Mouse (Mus musculus) embryonic facial prominence, embryonic 11.5 days (tissue): Measurements from ENCODE around the gene Rprd1b. TPM values are rescaled to one million over a fixed set of nuclear protein-coding genes. Genes with fewer than 3 reads are reported as not detected.

Experiments used
- ATAC-seq: fragments of 200-750 bp; cut with Nextera tagmentation; replicated peaks from 2 replicates; pipeline ENCODE4 v1.8.0; 2017; ENCODE audit warnings: low read depth; ENCODE audit not compliant: insufficient number of reproducible peaks, low FRiP score, low TSS enrichment
- DNase-seq: peaks from one replicate; pipeline ENCODE4 v3.0.0-alpha.2; 2015; ENCODE audit warnings: low spot score
- H3K27ac ChIP-seq: fragments of 300-500 bp; sonication (generic); replicated peaks from 2 replicates; pipeline ENCODE4 v1.5.1; 2014; ENCODE audit warnings: mild to moderate bottlenecking, low read depth, low read length, control low read depth
- H3K27me3 ChIP-seq: fragments of 300-500 bp; sonication (generic); 2 replicates; pipeline ENCODE4 v1.6.1; 2014; ENCODE audit warnings: mild to moderate bottlenecking, low read length, moderate library complexity, mixed read lengths; ENCODE audit not compliant: control insufficient read depth, insufficient read depth
- H3K36me3 ChIP-seq: fragments of 300-500 bp; sonication (generic); replicated peaks from 2 replicates; pipeline ENCODE4 v1.6.1; 2014; ENCODE audit warnings: low read depth, mild to moderate bottlenecking, low read length, moderate library complexity, mixed read lengths; ENCODE audit not compliant: control insufficient read depth, insufficient read depth
- H3K4me1 ChIP-seq: fragments of 300-500 bp; sonication (generic); 2 replicates; pipeline ENCODE4 v1.6.1; 2014; ENCODE audit warnings: low read length, mixed read lengths; ENCODE audit not compliant: control insufficient read depth, insufficient read depth
- H3K4me2 ChIP-seq: fragments of 300-500 bp; sonication (generic); 2 replicates; pipeline ENCODE4 v1.6.1; 2014; ENCODE audit warnings: low read depth, mild to moderate bottlenecking, control low read depth, low read length, moderate library complexity
- H3K4me3 ChIP-seq: fragments of 300-500 bp; sonication (generic); 2 replicates; pipeline ENCODE4 v1.5.1; 2014; ENCODE audit warnings: low read depth, low read length, control low read depth
- H3K9ac ChIP-seq: fragments of 300-500 bp; sonication (generic); replicated peaks from 2 replicates; pipeline ENCODE4 v1.6.1; 2014; ENCODE audit warnings: mild to moderate bottlenecking, control low read depth, low read length
- H3K9me3 ChIP-seq: fragments of 300-500 bp; sonication (generic); replicated peaks from 2 replicates; pipeline ENCODE4 v1.6.1; 2016; ENCODE audit warnings: mild to moderate bottlenecking, low read length, inconsistent platforms, mixed read lengths; ENCODE audit not compliant: control insufficient read depth
- WGBS: fragments of 180-500 bp; shearing (Covaris S2); extraction: QIAGEN DNeasy Blood & Tissue Kit; methylation state at CpG from one replicate; pipeline ENCODE4 v1.1.7; 2014; 5-methylcytosine and 5-hydroxymethylcytosine counted together
- polyA plus RNA-seq: library from polyadenylated mRNA; unstranded; fragments of >200 nt; fragmentation: Nextera tagmentation; extraction: Ambion mirVana; gene quantifications from 2 replicates; pipeline ENCODE4 v1.2.1, GENCODE M21; 2014

Gene Rprd1b
- polyA plus RNA-seq, 1 experiment from 2014 or later: 62.7 TPM

- Histone ChIP-seq H3K9me3 (no peaks in the 10 kb centered on the region), H3K36me3 (no peaks in the 10 kb centered on the region), H3K27me3 (no peaks in the 10 kb centered on the region), H3K4me1 (no peaks in the 10 kb centered on the region), H3K27ac (no peak overlapping the region), H3K4me3 (no peak overlapping the region), H3K4me2 (no peak overlapping the region), H3K9ac (no peak overlapping the region)
- 83% methylated on average over 12 of the region's 12 CpGs for WGBS
- DNase-seq (no peak), ATAC-seq (no peak)
These were observed 109.5 kb downstream of the Rprd1b start for GRCm38 (mm10) chr2:158137771-158138170.

- Histone ChIP-seq H3K4me3 (no peak overlapping the region), H3K9ac (no peak overlapping the region), H3K27ac (no peak overlapping the region), H3K27me3 (no peaks in the 10 kb centered on the region), H3K9me3 (no peaks in the 10 kb centered on the region), H3K36me3 (no peaks in the 10 kb centered on the region), H3K4me2 (no peak overlapping the region), H3K4me1 (no peaks in the 10 kb centered on the region)
- ATAC-seq (no peak), DNase-seq (no peak)
- 91% methylated on average over 9 of the region's 9 CpGs for WGBS
These were observed 110.5 kb downstream of the Rprd1b start for GRCm38 (mm10) chr2:158138778-158139177.

- Histone ChIP-seq H3K9me3 (no peaks in the 10 kb centered on the region), H3K4me1 (no peaks in the 10 kb centered on the region), H3K27ac (no peak overlapping the region), H3K27me3 (no peaks in the 10 kb centered on the region), H3K4me3 (no peak overlapping the region), H3K36me3 (no peaks in the 10 kb centered on the region), H3K4me2 (no peak overlapping the region), H3K9ac (no peak overlapping the region)
- no peak for ATAC-seq
- 37% methylated on average over 7 of the region's 7 CpGs for WGBS
- no peak for DNase-seq
These were observed 111.3 kb downstream of the Rprd1b start for GRCm38 (mm10) chr2:158139628-158140027.

GRCm38 (mm10) chr2:158140664-158141063 lies 112.4 kb downstream of the Rprd1b start:
- 78% methylated on average over 5 of the region's 5 CpGs for WGBS
- ATAC-seq (no peak), DNase-seq (no peak)
- Histone ChIP-seq H3K27ac (no peak overlapping the region), H3K4me1 (no peaks in the 10 kb centered on the region), H3K9ac (no peak overlapping the region), H3K36me3 (no peaks in the 10 kb centered on the region), H3K4me3 (no peak overlapping the region), H3K4me2 (no peak overlapping the region), H3K9me3 (no peaks in the 10 kb centered on the region), H3K27me3 (no peaks in the 10 kb centered on the region; the same call in none of the 2 replicates)

GRCm38 (mm10) chr2:158141271-158141670 lies 113.0 kb downstream of the Rprd1b start:
- H3K4me3 ChIP-seq: no peak overlapping the region
- no peaks in the 10 kb centered on the region; the same call in none of the 2 replicates for H3K27me3 ChIP-seq
- H3K9me3 ChIP-seq: no peaks in the 10 kb centered on the region
- DNase-seq (no peak), ATAC-seq (no peak)
- H3K36me3 ChIP-seq: no peaks in the 10 kb centered on the region
- 74% methylated on average over 7 of the region's 7 CpGs for WGBS
- peaks cover 2% of the 10 kb centered on the region; the same call in 1 of the 2 replicates for H3K4me1 ChIP-seq
- H3K4me2 ChIP-seq: no peak overlapping the region
- no peak overlapping the region for H3K9ac ChIP-seq
- H3K27ac ChIP-seq: no peak overlapping the region

- ATAC-seq: no peak
- Histone ChIP-seq H3K4me1 (peaks cover 2% of the 10 kb centered on the region; the same call in 1 of the 2 replicates), H3K27me3 (no peaks in the 10 kb centered on the region; the same call in none of the 2 replicates), H3K27ac (no peak overlapping the region), H3K36me3 (no peaks in the 10 kb centered on the region), H3K9ac (no peak overlapping the region), H3K4me2 (no peak overlapping the region), H3K9me3 (no peaks in the 10 kb centered on the region), H3K4me3 (no peak overlapping the region)
- WGBS: 84% methylated on average over 7 of the region's 7 CpGs
- DNase-seq: no peak
These were observed 113.6 kb downstream of the Rprd1b start for GRCm38 (mm10) chr2:158141690-158142440.

- H3K4me1 ChIP-seq: peaks cover 2% of the 10 kb centered on the region; the same call in 1 of the 2 replicates
- no peak for ATAC-seq
These were observed 114.7 kb downstream of the Rprd1b start for GRCm38 (mm10) chr2:158142981-158143380.

GRCm38 (mm10) chr2:158143816-158144215 lies 115.5 kb downstream of the Rprd1b start:
- no peak overlapping the region for H3K4me3 ChIP-seq
- no peaks in the 10 kb centered on the region; the same call in none of the 2 replicates for H3K27me3 ChIP-seq
- H3K4me2 ChIP-seq: no peak overlapping the region
- no peaks in the 10 kb centered on the region for H3K9me3 ChIP-seq
- no peaks in the 10 kb centered on the region for H3K36me3 ChIP-seq
- no peak overlapping the region for H3K27ac ChIP-seq
- ATAC-seq (no peak), DNase-seq (no peak)
- H3K4me1 ChIP-seq: peaks cover 2% of the 10 kb centered on the region; the same call in 1 of the 2 replicates
- no peak overlapping the region for H3K9ac ChIP-seq
- WGBS: 64% methylated on average over 3 of the region's 3 CpGs

More at GRCm38 (mm10) chr2:158142981-158143380, 114.7 kb downstream of the Rprd1b start:
- no peak for DNase-seq
- Histone ChIP-seq H3K27ac (no peak overlapping the region), H3K27me3 (no peaks in the 10 kb centered on the region; the same call in none of the 2 replicates), H3K36me3 (no peaks in the 10 kb centered on the region), H3K4me2 (no peak overlapping the region), H3K9ac (no peak overlapping the region), H3K9me3 (no peaks in the 10 kb centered on the region), H3K4me3 (no peak overlapping the region)
- WGBS: 79% methylated on average over 18 of the region's 18 CpGs
